Mouse (Mus musculus) hindbrain, embryonic 14.5 days (tissue): ENCODE measurements at regions not wholly inside any gene's neighbourhood (a gene's known extent, or its start where the extent isn't known, plus 50 kb on each side); places are given as distances from the start of the nearest gene placed in this dataset.

ENCODE experiments used
- ATAC-seq: fragments of 200-750 bp; cut with Nextera tagmentation; 2 replicates; pipeline ENCODE4 v1.8.0; 2017; ENCODE audit warnings: moderate number of reproducible peaks, mild to moderate bottlenecking, moderate TSS enrichment, moderate library complexity; ENCODE audit not compliant: low FRiP score
- DNase-seq: peaks from one replicate; pipeline ENCODE4 v3.0.0-alpha.2; 2015; ENCODE audit warnings: low spot score
- H3K27ac ChIP-seq: fragments of 300-500 bp; sonication (generic); 2 replicates; pipeline ENCODE4 v1.5.1; 2014; ENCODE audit warnings: mild to moderate bottlenecking, moderate library complexity
- H3K27me3 ChIP-seq: fragments of 300-500 bp; sonication (generic); 2 replicates; pipeline ENCODE4 v1.6.1; 2014; ENCODE audit warnings: mild to moderate bottlenecking, low read length, mixed read lengths; ENCODE audit not compliant: control insufficient read depth, insufficient read depth
- H3K36me3 ChIP-seq: fragments of 300-500 bp; sonication (generic); replicated peaks from 2 replicates; pipeline ENCODE4 v1.6.1; 2014; ENCODE audit not compliant: control insufficient read depth, insufficient read depth
- H3K4me1 ChIP-seq: fragments of 300-500 bp; sonication (generic); replicated peaks from 2 replicates; pipeline ENCODE4 v1.6.1; 2014; ENCODE audit warnings: antibody characterized with exemption, low read length, mixed read lengths; ENCODE audit not compliant: control insufficient read depth, insufficient read depth
- H3K4me2 ChIP-seq: fragments of 300-500 bp; sonication (generic); replicated peaks from 2 replicates; pipeline ENCODE4 v1.6.1; 2014; ENCODE audit warnings: mild to moderate bottlenecking, moderate library complexity
- H3K4me3 ChIP-seq: fragments of 300-500 bp; sonication (generic); replicated peaks from 2 replicates; pipeline ENCODE4 v1.5.1; 2014; ENCODE audit warnings: mild to moderate bottlenecking, low read length
- H3K9ac ChIP-seq: fragments of 300-500 bp; sonication (generic); 2 replicates; pipeline ENCODE4 v1.6.1; 2014
- H3K9me3 ChIP-seq: fragments of 300-500 bp; sonication (generic); 2 replicates; pipeline ENCODE4 v1.6.1; 2016; ENCODE audit warnings: low read length; ENCODE audit not compliant: control insufficient read depth
- WGBS: fragments of 180-500 bp; shearing (Covaris S2); extraction: QIAGEN DNeasy Blood & Tissue Kit; methylation state at CpG from one replicate; pipeline ENCODE4 v1.1.7; 2014; 5-methylcytosine and 5-hydroxymethylcytosine counted together

GRCm38 (mm10) chr4:124465229-124465820 lies 145.3 kb downstream of the 3100002H09Rik start:
- DNase-seq (no peak), ATAC-seq (no peak)
- WGBS, result 38% methylated on average over 18 of the region's 18 CpGs
- Histone ChIP-seq H3K27me3 (peaks cover 68% of the 10 kb centered on the region), H3K4me3 (no peak overlapping the region), H3K4me1 (peaks cover 6% of the 10 kb centered on the region; the same call in 1 of the 2 replicates), H3K9ac (no peak overlapping the region), H3K9me3 (no peaks in the 10 kb centered on the region), H3K27ac (no peak overlapping the region), H3K4me2 (no peak overlapping the region), H3K36me3 (no peaks in the 10 kb centered on the region)

GRCm38 (mm10) chr4:124455511-124456338 lies 154.9 kb downstream of the 3100002H09Rik start:
- Histone ChIP-seq H3K9me3 (no peaks in the 10 kb centered on the region), H3K36me3 (no peaks in the 10 kb centered on the region), H3K4me2 (no peak overlapping the region), H3K9ac (0 out of 2 replicates have a peak overlapping the region, but pooled peaks have one; percentile 17), H3K4me3 (no peak overlapping the region), H3K4me1 (peaks cover 26% of the 10 kb centered on the region), H3K27me3 (peaks cover 23% of the 10 kb centered on the region), H3K27ac (no peak overlapping the region)
- peak; percentile 56 for DNase-seq
- ATAC-seq, result peak; percentile 35; the same call in 1 of the 2 replicates
- WGBS, result 28% methylated on average over 14 of the region's 14 CpGs

GRCm38 (mm10) chr4:124451131-124451530 lies 159.5 kb downstream of the 3100002H09Rik start:
- H3K9me3 ChIP-seq, result no peaks in the 10 kb centered on the region
- peaks cover 10% of the 10 kb centered on the region for H3K27me3 ChIP-seq
- no peak overlapping the region for H3K9ac ChIP-seq
- ATAC-seq, result no peak
- peaks cover 18% of the 10 kb centered on the region for H3K4me1 ChIP-seq
- no peak overlapping the region for H3K4me2 ChIP-seq
- WGBS, result 4% methylated on average over 3 of the region's 3 CpGs
- no peak overlapping the region for H3K27ac ChIP-seq
- no peak overlapping the region for H3K4me3 ChIP-seq
- no peaks in the 10 kb centered on the region for H3K36me3 ChIP-seq
- no peak for DNase-seq

- no peak overlapping the region for H3K4me2 ChIP-seq
- H3K4me1 ChIP-seq, result peaks cover 22% of the 10 kb centered on the region
- no peak overlapping the region for H3K4me3 ChIP-seq
- no peak overlapping the region for H3K9ac ChIP-seq
- H3K27me3 ChIP-seq, result peaks cover 37% of the 10 kb centered on the region
- H3K9me3 ChIP-seq, result no peaks in the 10 kb centered on the region
- H3K27ac ChIP-seq, result no peak overlapping the region
- no peaks in the 10 kb centered on the region for H3K36me3 ChIP-seq
- WGBS, result 47% methylated on average over 8 of the region's 8 CpGs
- DNase-seq (no peak), ATAC-seq (no peak)
Measured at GRCm38 (mm10) chr4:124446615-124447014, 164.0 kb downstream of the 3100002H09Rik start.

GRCm38 (mm10) chr4:124443613-124444108 lies 166.9 kb downstream of the 3100002H09Rik start:
- H3K9me3 ChIP-seq, result no peaks in the 10 kb centered on the region
- H3K9ac ChIP-seq, result no peak overlapping the region
- H3K4me3 ChIP-seq, result no peak overlapping the region
- WGBS, result 2% methylated on average over 8 of the region's 10 CpGs
- DNase-seq (no peak), ATAC-seq (0 out of 2 replicates have a peak, but pooled peaks have one; percentile 46)
- H3K27ac ChIP-seq, result no peak overlapping the region
- H3K27me3 ChIP-seq, result peaks cover 61% of the 10 kb centered on the region
- H3K36me3 ChIP-seq, result no peaks in the 10 kb centered on the region
- peaks cover 15% of the 10 kb centered on the region for H3K4me1 ChIP-seq
- peak overlapping the region; percentile 24; the same call in 1 of the 2 replicates for H3K4me2 ChIP-seq

GRCm38 (mm10) chr4:124443130-124443503 lies 167.5 kb downstream of the 3100002H09Rik start:
- Histone ChIP-seq H3K27ac (no peak overlapping the region), H3K4me2 (no peak overlapping the region), H3K4me3 (no peak overlapping the region), H3K9me3 (no peaks in the 10 kb centered on the region), H3K27me3 (peaks cover 61% of the 10 kb centered on the region), H3K36me3 (no peaks in the 10 kb centered on the region), H3K4me1 (peaks cover 15% of the 10 kb centered on the region), H3K9ac (no peak overlapping the region)
- DNase-seq (no peak), ATAC-seq (no peak)
- 19% methylated on average over 10 of the region's 10 CpGs for WGBS

- WGBS, result 12% methylated on average over 10 of the region's 10 CpGs
- peaks cover 61% of the 10 kb centered on the region for H3K27me3 ChIP-seq
Measured at GRCm38 (mm10) chr4:124442491-124443129, 168.0 kb downstream of the 3100002H09Rik start.

GRCm38 (mm10) chr4:124441737-124442487 lies 168.7 kb downstream of the 3100002H09Rik start:
- Histone ChIP-seq H3K9me3 (no peaks in the 10 kb centered on the region), H3K4me2 (no peak overlapping the region), H3K36me3 (no peaks in the 10 kb centered on the region), H3K4me1 (peaks cover 15% of the 10 kb centered on the region), H3K9ac (no peak overlapping the region), H3K27me3 (peaks cover 65% of the 10 kb centered on the region), H3K27ac (no peak overlapping the region), H3K4me3 (no peak overlapping the region)
- no peak for DNase-seq
- WGBS, result 10% methylated on average over 15 of the region's 15 CpGs
- no peak for ATAC-seq

More at GRCm38 (mm10) chr4:124442491-124443129, 168.0 kb downstream of the 3100002H09Rik start:
- Histone ChIP-seq H3K27ac (no peak overlapping the region), H3K9me3 (no peaks in the 10 kb centered on the region), H3K4me1 (peaks cover 15% of the 10 kb centered on the region), H3K4me3 (no peak overlapping the region), H3K4me2 (no peak overlapping the region), H3K9ac (no peak overlapping the region), H3K36me3 (no peaks in the 10 kb centered on the region)
- ATAC-seq (no peak), DNase-seq (no peak)
